Comparison of ENCODE assay signal across 8 mouse cellular contexts in genomic region chr1:95451755-95452154, GRCm38 (mm10).
DNase-seq lines count a peak whose midpoint lies in the region; ATAC-seq and TF ChIP-seq lines count a peak whose summit lies in the region.
"Not testable (repeated sequence)": the region's sequence is repeated elsewhere in the genome, so short reads cannot be mapped to it uniquely, and the experiment has no call there.

No protein-coding gene starts in this region.

- not testable (repeated sequence) for H3K4me3 ChIP-seq in hindbrain, embryonic 11.5 days (ENCODE audit: low read depth, low read length); lung, embryonic 14.5 days (ENCODE audit: low read depth, low read length)

- not testable (repeated sequence) for TF ChIP-seq CTCF in lung, embryonic 14.5 days (IDR thresholded peaks at IDR 0.05; ENCODE audit: low read depth)

- DNase-seq in R1 (ENCODE audit: low read depth, low spot score), result peak; percentile 96
- DNase-seq in cerebellum, postnatal 14 days, result peak; percentile 44 to 73
- peak; percentile 6 to 65 for DNase-seq in frontal cortex, postnatal 14 days (ENCODE audit: low spot score in 2 of 2)
- peak; percentile 86 for DNase-seq in hindbrain, embryonic 11.5 days (ENCODE audit: low spot score)
- DNase-seq in layer of hippocampus, adult 9-11 months, result peak; percentile 71
- DNase-seq in lung, embryonic 14.5 days, result peak; percentile 82
- peak; percentile 29 for DNase-seq in ovary, postnatal 36 days (ENCODE audit: low spot score)
- peak; percentile 80 for DNase-seq in thymus, postnatal 14 days

- WGBS in hindbrain, embryonic 11.5 days, result 73% methylated on average over 6 of the region's 6 CpGs
- WGBS in lung, embryonic 14.5 days, result 74% methylated on average over 6 of the region's 6 CpGs

- not testable (repeated sequence) for ATAC-seq in hindbrain, embryonic 11.5 days (ENCODE audit: low FRiP score)
- peak; percentile 71 for ATAC-seq in lung, embryonic 14.5 days (ENCODE audit: insufficient read depth)

- not testable (repeated sequence) for H3K27ac ChIP-seq in hindbrain, embryonic 11.5 days (ENCODE audit: low read depth, low read length); lung, embryonic 14.5 days (ENCODE audit: low read depth)

- H3K9me3 ChIP-seq in hindbrain, embryonic 11.5 days (ENCODE audit: control insufficient read depth, low read length); lung, embryonic 14.5 days (ENCODE audit: low read depth, low read length): not testable (repeated sequence)

- not testable (repeated sequence) for H3K9ac ChIP-seq in hindbrain, embryonic 11.5 days (ENCODE audit: low read depth, low read length); lung, embryonic 14.5 days

- H3K36me3 ChIP-seq in hindbrain, embryonic 11.5 days (ENCODE audit: control insufficient read depth, insufficient read depth, low read length); lung, embryonic 14.5 days (ENCODE audit: insufficient read depth): not testable (repeated sequence)

- H3K4me1 ChIP-seq in hindbrain, embryonic 11.5 days (replicated peaks; ENCODE audit: control insufficient read depth, insufficient read depth, low read length); lung, embryonic 14.5 days (ENCODE audit: insufficient read depth): not testable (repeated sequence)

- not testable (repeated sequence) for H3K27me3 ChIP-seq in hindbrain, embryonic 11.5 days (ENCODE audit: control insufficient read depth, insufficient read depth, low read length); lung, embryonic 14.5 days (ENCODE audit: insufficient read depth, low read length)

- not testable (repeated sequence) for H3K4me2 ChIP-seq in hindbrain, embryonic 11.5 days (replicated peaks; ENCODE audit: low read depth, low read length); lung, embryonic 14.5 days

Comparison
In these comparisons a context has a peak if more than half of its experiments do, and no peak if none do; other contexts are left out.
1. DNase-seq: peak in every context shown above with its lines; median percentile 96 in R1; 86 in hindbrain, embryonic 11.5 days; 82 in lung, embryonic 14.5 days; 80 in thymus, postnatal 14 days; 71 in layer of hippocampus, adult 9-11 months; 58 in cerebellum, postnatal 14 days; 36 in frontal cortex, postnatal 14 days; 29 in ovary, postnatal 36 days.